Mouse (Mus musculus): ENCODE measurements around the gene Mast3. TPM values are rescaled to one million over a fixed set of nuclear protein-coding genes. Genes with fewer than 3 reads are reported as not detected.

The Mast3 gene
- polyA plus RNA-seq, 1 experiment = 45.2 TPM

- peak; percentile 22; the same call in 1 of the 2 replicates for TF ChIP-seq CTCF (IDR thresholded peaks at IDR 0.05; ENCODE audit: borderline replicate concordance, extremely low read depth, insufficient read depth, insufficient read length)
- TF ChIP-seq POLR2A (IDR thresholded peaks at IDR 0.05; ENCODE audit: borderline replicate concordance, extremely low read depth, insufficient read depth, insufficient read length, poor library complexity, severe bottlenecking) = no peak
- DNase-seq (ENCODE audit: low read depth) = no peak
Observed at GRCm38 (mm10) chr8:70729808-70730475, 74.9 kb downstream of the Mast3 start.

Other genes with a start within 250 kb of the Mast3 start
- gene Isyna1, start 210.7 kb downstream of the Mast3 start, polyA plus RNA-seq (2012; rRNA removed) = 165 and 231 TPM in 2 replicates
- 202 and 236 TPM in 2 replicates for gene Ssbp4, start 196.2 kb downstream of the Mast3 start, polyA plus RNA-seq (2012; rRNA removed)
- gene Lrrc25, start 188.9 kb downstream of the Mast3 start, polyA plus RNA-seq (2012; rRNA removed) = 1.4 TPM in 2 replicates
- 0.23 and 0.26 TPM in 2 replicates for gene Gdf15, start 172.6 kb downstream of the Mast3 start, polyA plus RNA-seq (2012; rRNA removed)
- 80.8 and 83.7 TPM in 2 replicates for gene Pgpep1, start 144.7 kb downstream of the Mast3 start, polyA plus RNA-seq (2012; rRNA removed)
- gene Lsm4, start 131.8 kb downstream of the Mast3 start, polyA plus RNA-seq (2012; rRNA removed) = 159 and 208 TPM in 2 replicates
- gene Jund, start 106.1 kb downstream of the Mast3 start, polyA plus RNA-seq (2012; rRNA removed) = 281 and 291 TPM in 2 replicates
- 0.10 and 0.23 TPM in 2 replicates for gene Iqcn, start 101.6 kb downstream of the Mast3 start, polyA plus RNA-seq (2012; rRNA removed)
- not detected in 2 replicates for gene Gm3336, start 86.5 kb downstream of the Mast3 start, polyA plus RNA-seq (2012; rRNA removed)
- 0.40 and 0.58 TPM in 2 replicates for gene Pde4c, start 81.3 kb downstream of the Mast3 start, polyA plus RNA-seq (2012; rRNA removed)
- 468 and 475 TPM in 2 replicates for gene Rab3a, start 50.4 kb downstream of the Mast3 start, polyA plus RNA-seq (2012; rRNA removed)
- gene Mpv17l2, start 44.1 kb downstream of the Mast3 start, polyA plus RNA-seq (2012; rRNA removed) = 29.1 and 45.0 TPM in 2 replicates
- 150 and 161 TPM in 2 replicates for gene Pik3r2, start 28.3 kb downstream of the Mast3 start, polyA plus RNA-seq (2012; rRNA removed)
- gene Il12rb1, start 3.4 kb upstream of the Mast3 start, polyA plus RNA-seq (2012; rRNA removed) = 0.11 and 0.14 TPM in 2 replicates
- 27.2 and 38.6 TPM in 2 replicates for gene Arrdc2, start 34.7 kb upstream of the Mast3 start, polyA plus RNA-seq (2012; rRNA removed)
- gene Kcnn1, start 58.2 kb upstream of the Mast3 start, polyA plus RNA-seq (2012; rRNA removed) = 37.8 and 38.4 TPM in 2 replicates
- 94.9 and 111 TPM in 2 replicates for gene Ccdc124, start 68.9 kb upstream of the Mast3 start, polyA plus RNA-seq (2012; rRNA removed)
- 1.2 and 1.3 TPM in 2 replicates for gene Slc5a5, start 87.7 kb upstream of the Mast3 start, polyA plus RNA-seq (2012; rRNA removed)
- 3,092 and 4,066 TPM in 2 replicates for gene Rpl18a, start 92.4 kb upstream of the Mast3 start, polyA plus RNA-seq (2012; rRNA removed)
- gene Map1s, start 100.9 kb upstream of the Mast3 start, polyA plus RNA-seq (2012; rRNA removed) = 76.8 and 80.6 TPM in 2 replicates